Mouse (Mus musculus) lung, postnatal 0 days (tissue): Measurements from ENCODE around the gene Dhx34. TPM values are rescaled to one million over a fixed set of nuclear protein-coding genes. Genes with fewer than 3 reads are reported as not detected.
"Not testable (repeated sequence)": the region's sequence is repeated elsewhere in the genome, so short reads cannot be mapped to it uniquely, and the experiment has no call there.

Experiments
- ATAC-seq: fragments of 200-750 bp; cut with Nextera tagmentation; 2 replicates; pipeline ENCODE4 v1.8.0; 2017; ENCODE audit warnings: moderate library complexity
- DNase-seq: peaks from one replicate; pipeline ENCODE4 v3.0.0-alpha.2; 2016; ENCODE audit warnings: low spot score
- H3K27ac ChIP-seq: fragments of 300-500 bp; sonication (generic); 2 replicates; pipeline ENCODE4 v1.5.1; 2014; ENCODE audit warnings: antibody characterized with exemption, mild to moderate bottlenecking, low read length, mixed read lengths
- H3K27me3 ChIP-seq: fragments of 300-500 bp; sonication (generic); replicated peaks from 2 replicates; pipeline ENCODE4 v1.6.1; 2014; ENCODE audit warnings: low read length, mixed read lengths; ENCODE audit not compliant: insufficient read depth
- H3K36me3 ChIP-seq: fragments of 300-500 bp; sonication (generic); 2 replicates; pipeline ENCODE4 v1.6.1; 2014; ENCODE audit warnings: low read length, mixed read lengths; ENCODE audit not compliant: insufficient read depth
- H3K4me1 ChIP-seq: fragments of 300-500 bp; sonication (generic); 2 replicates; pipeline ENCODE4 v1.6.1; 2014; ENCODE audit warnings: antibody characterized with exemption, low read depth, low read length, mixed read lengths; ENCODE audit not compliant: insufficient read depth
- H3K4me2 ChIP-seq: fragments of 300-500 bp; sonication (generic); replicated peaks from 2 replicates; pipeline ENCODE4 v1.6.1; 2014; ENCODE audit warnings: low read depth, mild to moderate bottlenecking, low read length, moderate library complexity, mixed read lengths
- H3K4me3 ChIP-seq: fragments of 300-500 bp; sonication (generic); 2 replicates; pipeline ENCODE4 v1.5.1; 2014; ENCODE audit warnings: low read depth, low read length
- H3K9ac ChIP-seq: fragments of 300-500 bp; sonication (generic); replicated peaks from 2 replicates; pipeline ENCODE4 v1.6.1; 2014; ENCODE audit warnings: low read depth, mild to moderate bottlenecking
- H3K9me3 ChIP-seq: fragments of 300-500 bp; sonication (generic); 2 replicates; pipeline ENCODE4 v1.6.1; 2016; ENCODE audit warnings: low read length, mixed read lengths
- CTCF ChIP-seq: IDR thresholded peaks from 2 replicates; pipeline ENCODE4 v1.5.1; 2016; ENCODE audit warnings: antibody characterized with exemption, mild to moderate bottlenecking
- EP300 ChIP-seq: IDR thresholded peaks from 2 replicates; pipeline ENCODE4 v1.6.1; 2016; ENCODE audit warnings: antibody characterized with exemption, mild to moderate bottlenecking, control low read depth
- WGBS: fragments of 180-500 bp; shearing (Covaris S2); extraction: QIAGEN DNeasy Blood & Tissue Kit; methylation state at CpG from one replicate; pipeline ENCODE4 v1.1.7; 2014; 5-methylcytosine and 5-hydroxymethylcytosine counted together
- polyA plus RNA-seq: library from polyadenylated mRNA; unstranded; fragments of >200 nt; fragmentation: Nextera tagmentation; extraction: Ambion mirVana; gene quantifications from 2 replicates; pipeline ENCODE4 v1.2.1, GENCODE M21; 2015

Gene Dhx34
- polyA plus RNA-seq, 1 experiment from 2014 or later: 7.8 TPM

DNA sequence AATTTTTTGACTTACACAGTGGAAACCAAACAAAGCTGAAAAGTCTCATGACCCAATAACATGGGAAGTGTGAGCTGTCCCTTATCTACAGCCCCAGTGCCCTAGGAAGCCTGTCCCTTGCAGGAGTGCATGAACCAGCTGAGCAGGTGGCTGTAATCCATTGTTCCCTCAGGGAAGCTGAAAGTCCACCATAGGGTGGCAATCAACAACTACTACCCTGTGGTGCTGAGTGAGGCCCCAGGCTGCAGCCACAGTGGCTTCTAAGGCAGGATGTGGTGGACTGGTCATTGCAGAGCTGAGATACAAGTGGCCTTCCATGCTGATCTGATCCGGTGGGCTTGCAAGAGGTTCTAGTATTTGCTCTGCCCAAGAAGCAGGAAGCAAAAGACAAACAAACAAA lies 39.3 kb upstream of the Dhx34 start:
- Histone ChIP-seq H3K27ac (no peak overlapping the region), H3K4me3 (no peak overlapping the region), H3K27me3 (no peaks in the 10 kb centered on the region), H3K4me2 (no peak overlapping the region), H3K9me3 (no peaks in the 10 kb centered on the region), H3K9ac (no peak overlapping the region), H3K36me3 (no peaks in the 10 kb centered on the region), H3K4me1 (no peaks in the 10 kb centered on the region)
- TF ChIP-seq EP300: no peak
- no peak for TF ChIP-seq CTCF
- ATAC-seq (no peak), DNase-seq (no peak)
- 59% methylated on average over 1 of the region's 1 CpGs for WGBS

DNA sequence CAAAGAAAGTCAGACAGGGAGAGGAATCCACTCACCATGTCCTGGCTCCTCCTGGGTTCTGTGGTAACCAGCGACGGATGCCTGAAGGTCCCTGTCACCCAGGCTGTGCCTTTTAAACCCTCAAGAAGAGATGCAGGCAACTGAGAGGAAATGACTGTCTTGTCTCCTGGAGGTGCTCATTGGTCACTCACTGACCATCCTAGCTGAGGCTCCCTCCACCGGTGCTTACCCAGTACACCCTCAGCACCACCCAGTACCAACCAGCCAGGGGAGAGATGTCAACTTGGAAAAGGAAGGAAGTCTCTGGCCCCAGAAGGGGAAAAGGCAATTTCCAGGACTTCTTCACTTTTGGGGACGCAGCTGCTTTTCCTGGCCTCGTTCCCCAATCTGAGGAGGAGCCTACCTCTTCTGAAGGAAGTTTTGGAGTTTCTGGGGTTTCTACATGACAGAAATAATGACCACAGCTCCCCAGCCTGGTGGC lies 37.3 kb upstream of the Dhx34 start, which contains the start of gene C5ar1:
Gene C5ar1, minus strand, starts transcription at position 431 of the 481 bp plus-strand sequence.
- ATAC-seq (peak; percentile 26; the same call in 1 of the 2 replicates), DNase-seq (no peak)
- WGBS: 80% methylated on average over 5 of the region's 5 CpGs
- no peak within 1 kb of the TSS for H3K27ac ChIP-seq
- H3K4me1 ChIP-seq: no peaks in the 10 kb centered on the region
- peak within 1 kb of the TSS; percentile 3; the same call in 1 of the 2 replicates for H3K4me3 ChIP-seq
- H3K36me3 ChIP-seq: no peaks in the 10 kb centered on the region
- H3K27me3 ChIP-seq: no peaks in the 10 kb centered on the region
- H3K4me2 ChIP-seq: no peak within 1 kb of the TSS
- TF ChIP-seq EP300: no peak
- TF ChIP-seq CTCF: 0 out of 2 replicates have a peak, but pooled peaks have one; percentile 1
- no peak within 1 kb of the TSS for H3K9ac ChIP-seq
- H3K9me3 ChIP-seq: no peaks in the 10 kb centered on the region

DNA sequence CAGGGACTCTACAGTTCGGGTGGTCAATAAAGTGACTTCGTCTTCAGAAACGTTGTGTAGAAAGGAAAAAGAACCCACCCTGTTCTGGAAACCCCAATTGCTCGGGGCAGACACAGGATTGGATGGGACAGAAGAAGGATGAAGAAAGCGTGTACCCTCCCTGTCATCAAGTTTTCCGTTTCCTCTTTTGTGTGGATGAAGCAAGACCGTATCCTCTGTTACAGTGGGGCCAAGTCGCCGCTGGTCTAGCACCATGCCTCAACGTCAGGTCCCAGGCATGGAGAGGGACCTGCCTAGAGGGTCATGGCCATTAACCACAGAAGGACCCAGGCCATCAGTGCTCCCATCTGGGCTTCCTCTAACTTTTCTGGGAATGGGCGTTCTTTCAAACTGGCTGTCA lies 36.0 kb upstream of the Dhx34 start:
- H3K27ac ChIP-seq: no peak overlapping the region
- H3K9me3 ChIP-seq: no peaks in the 10 kb centered on the region
- WGBS: 81% methylated on average over 11 of the region's 11 CpGs
- no peak for TF ChIP-seq CTCF
- no peak for TF ChIP-seq EP300
- H3K4me2 ChIP-seq: no peak overlapping the region
- no peaks in the 10 kb centered on the region for H3K36me3 ChIP-seq
- H3K4me3 ChIP-seq: no peak overlapping the region
- H3K9ac ChIP-seq: no peak overlapping the region
- ATAC-seq (peak; percentile 41), DNase-seq (peak; percentile 33)
- H3K4me1 ChIP-seq: no peaks in the 10 kb centered on the region
- no peaks in the 10 kb centered on the region for H3K27me3 ChIP-seq

DNA sequence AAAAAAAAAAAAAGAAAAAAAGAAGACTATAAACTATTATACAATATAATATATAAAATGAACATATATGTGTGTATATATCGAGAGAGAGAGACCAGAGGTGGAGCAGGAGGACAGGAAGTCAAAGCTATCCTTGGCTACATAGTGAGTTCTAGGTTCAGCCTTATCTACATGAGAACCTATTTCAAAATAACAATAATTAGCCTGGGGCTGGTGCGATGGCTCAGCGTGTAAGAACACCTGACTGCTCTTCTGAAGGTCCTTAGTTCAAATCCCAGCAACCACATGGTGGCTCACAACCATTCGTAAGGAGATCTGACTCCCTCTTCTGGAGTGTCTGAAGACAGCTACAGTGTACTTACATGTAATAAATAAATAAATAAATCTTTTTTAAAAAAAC lies 34.1 kb upstream of the Dhx34 start:
- H3K27ac ChIP-seq, ATAC-seq, H3K36me3 ChIP-seq, H3K27me3 ChIP-seq, H3K4me3 ChIP-seq, H3K4me1 ChIP-seq, H3K9ac ChIP-seq, H3K9me3 ChIP-seq, DNase-seq, H3K4me2 ChIP-seq: not testable (repeated sequence)
- 77% methylated on average over 4 of the region's 4 CpGs for WGBS

DNA sequence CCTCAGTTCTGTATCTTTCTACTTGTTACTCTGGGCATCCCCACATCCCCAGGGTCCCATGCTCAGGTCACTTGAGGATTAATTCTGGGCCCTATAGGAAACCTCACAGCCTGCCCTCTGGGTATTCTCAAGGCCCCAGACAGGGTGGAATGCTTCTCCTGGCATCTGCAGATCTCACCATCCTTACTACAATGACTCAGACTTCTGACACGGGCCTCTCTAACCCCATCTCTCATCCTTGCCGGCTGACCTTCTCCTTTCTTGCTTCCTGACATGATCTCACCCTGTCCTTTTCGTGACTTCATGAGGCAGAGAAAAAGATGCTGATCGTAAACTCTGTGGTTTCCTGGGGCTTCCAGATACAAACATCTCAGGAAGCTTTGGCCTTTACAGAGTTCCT lies 32.4 kb upstream of the Dhx34 start:
- no peak for TF ChIP-seq EP300
- TF ChIP-seq CTCF: no peak
- ATAC-seq: no peak

DNA sequence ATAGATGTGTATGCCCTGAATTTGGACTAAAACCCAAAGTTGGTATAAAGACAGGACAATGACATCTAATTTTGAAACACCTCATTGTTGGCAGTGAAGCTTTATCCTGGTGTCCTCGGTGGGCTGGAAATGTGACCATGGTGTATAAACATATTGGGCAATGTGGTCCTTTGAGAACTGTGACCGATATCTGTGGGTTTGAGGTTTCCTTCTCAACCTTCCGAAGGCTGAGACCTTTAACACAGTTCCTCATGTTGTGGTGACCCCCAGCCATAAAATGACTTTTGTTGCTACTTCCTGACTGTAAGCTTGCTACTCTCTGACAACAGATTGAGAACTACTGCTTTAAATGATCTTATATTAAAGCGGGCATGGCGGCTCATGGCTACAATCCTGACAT lies 28.9 kb upstream of the Dhx34 start:
- WGBS: 72% methylated on average over 5 of the region's 5 CpGs
- H3K4me1 ChIP-seq: no peaks in the 10 kb centered on the region
- no peak overlapping the region for H3K9ac ChIP-seq
- H3K27me3 ChIP-seq: no peaks in the 10 kb centered on the region
- no peaks in the 10 kb centered on the region for H3K9me3 ChIP-seq
- no peak overlapping the region for H3K27ac ChIP-seq
- no peak for DNase-seq
- no peaks in the 10 kb centered on the region for H3K36me3 ChIP-seq
- H3K4me2 ChIP-seq: no peak overlapping the region
- no peak overlapping the region for H3K4me3 ChIP-seq
- no peak for ATAC-seq
- TF ChIP-seq EP300 (no peak), CTCF (no peak)

More for the DNA sequence above, 32.4 kb upstream of the Dhx34 start:
- no peaks in the 10 kb centered on the region for H3K4me1 ChIP-seq
- H3K36me3 ChIP-seq: no peaks in the 10 kb centered on the region
- no peak for DNase-seq
- H3K27ac ChIP-seq: no peak overlapping the region
- no peak overlapping the region for H3K4me2 ChIP-seq
- H3K9ac ChIP-seq: no peak overlapping the region
- WGBS: 29% methylated on average over 4 of the region's 4 CpGs
- no peak overlapping the region for H3K4me3 ChIP-seq
- H3K9me3 ChIP-seq: no peaks in the 10 kb centered on the region
- H3K27me3 ChIP-seq: no peaks in the 10 kb centered on the region

DNA sequence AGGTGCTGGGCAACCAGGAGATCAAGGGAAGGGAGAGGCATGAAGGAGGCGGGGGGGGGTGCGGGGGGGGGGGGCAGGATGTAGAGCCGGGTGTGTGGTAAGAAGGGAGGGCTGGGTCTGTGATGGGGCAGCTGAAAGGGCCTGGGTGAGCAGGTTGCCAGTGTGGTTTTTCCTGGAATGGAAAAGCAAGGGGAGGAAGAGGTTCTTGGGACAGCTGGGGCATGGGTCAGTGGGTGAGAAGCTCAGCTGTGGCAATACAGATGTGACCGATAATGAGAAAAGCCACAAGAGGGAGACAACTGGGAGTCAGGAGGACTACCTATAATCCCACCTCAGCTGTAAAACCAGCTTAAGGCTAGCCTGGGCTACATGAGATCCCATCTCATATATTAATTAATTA lies 24.1 kb upstream of the Dhx34 start:
- H3K36me3 ChIP-seq: no peaks in the 10 kb centered on the region
- 32% methylated on average over 2 of the region's 4 CpGs for WGBS
- DNase-seq: no peak
- no peak for TF ChIP-seq EP300
- no peak for TF ChIP-seq CTCF
- H3K4me1 ChIP-seq: peaks cover 6% of the 10 kb centered on the region; the same call in 1 of the 2 replicates
- peak; percentile 13; the same call in 1 of the 2 replicates for ATAC-seq
- H3K9ac ChIP-seq: no peak overlapping the region
- no peaks in the 10 kb centered on the region for H3K27me3 ChIP-seq
- no peak overlapping the region for H3K27ac ChIP-seq
- no peak overlapping the region for H3K4me2 ChIP-seq
- H3K9me3 ChIP-seq: no peaks in the 10 kb centered on the region
- H3K4me3 ChIP-seq: no peak overlapping the region
